Mouse (Mus musculus) limb, embryonic 11.5 days (tissue): ENCODE measurements at regions not wholly inside any gene's neighbourhood (a gene's known extent, or its start where the extent isn't known, plus 50 kb on each side); places are given as distances from the start of the nearest gene placed in this dataset.

Experiments
- ATAC-seq: fragments of 200-750 bp; cut with Nextera tagmentation; 2 replicates; pipeline ENCODE4 v1.8.0; 2017; ENCODE audit warnings: low read depth; ENCODE audit not compliant: insufficient number of reproducible peaks, low FRiP score, low TSS enrichment
- DNase-seq: peaks from one replicate; pipeline ENCODE4 v3.0.0-alpha.2; 2015; ENCODE audit warnings: low spot score
- H3K27ac ChIP-seq: fragments of 300-500 bp; sonication (generic); replicated peaks from 2 replicates; pipeline ENCODE4 v1.5.1; 2014; ENCODE audit warnings: low read depth, mild to moderate bottlenecking, low read length
- H3K27me3 ChIP-seq: fragments of 300-500 bp; sonication (generic); 2 replicates; pipeline ENCODE4 v1.6.1; 2014; ENCODE audit warnings: mild to moderate bottlenecking, low read length, mixed read lengths; ENCODE audit not compliant: control insufficient read depth, insufficient read depth
- H3K36me3 ChIP-seq: fragments of 300-500 bp; sonication (generic); 2 replicates; pipeline ENCODE4 v1.6.1; 2014; ENCODE audit warnings: mild to moderate bottlenecking, low read length, moderate library complexity, mixed read lengths; ENCODE audit not compliant: control insufficient read depth, insufficient read depth
- H3K4me1 ChIP-seq: fragments of 300-500 bp; sonication (generic); 2 replicates; pipeline ENCODE4 v1.6.1; 2014; ENCODE audit warnings: low read length, mixed read lengths; ENCODE audit not compliant: control insufficient read depth, insufficient read depth
- H3K4me2 ChIP-seq: fragments of 300-500 bp; sonication (generic); 2 replicates; pipeline ENCODE4 v1.6.1; 2014; ENCODE audit warnings: low read depth, mild to moderate bottlenecking, moderate library complexity; ENCODE audit not compliant: severe bottlenecking
- H3K4me3 ChIP-seq: fragments of 300-500 bp; sonication (generic); 2 replicates; pipeline ENCODE4 v1.5.1; 2014; ENCODE audit warnings: low read depth, low read length
- H3K9ac ChIP-seq: fragments of 300-500 bp; sonication (generic); 2 replicates; pipeline ENCODE4 v1.6.1; 2014; ENCODE audit warnings: mild to moderate bottlenecking, low read length
- H3K9me3 ChIP-seq: fragments of 300-500 bp; sonication (generic); 2 replicates; pipeline ENCODE4 v1.6.1; 2016; ENCODE audit warnings: low read length; ENCODE audit not compliant: control insufficient read depth
- WGBS: fragments of 180-500 bp; shearing (Covaris S2); extraction: QIAGEN DNeasy Blood & Tissue Kit; methylation state at CpG from one replicate; pipeline ENCODE4 v1.1.7; 2014; 5-methylcytosine and 5-hydroxymethylcytosine counted together

GRCm38 (mm10) chr4:64563996-64564395, 517.2 kb upstream of the Tnc start:
- ATAC-seq, result no peak
- no peak overlapping the region for H3K27ac ChIP-seq
- DNase-seq, result no peak
- 85% methylated on average over 3 of the region's 3 CpGs for whole genome bisulfite sequencing
- no peaks in the 10 kb centered on the region for H3K4me1 ChIP-seq
- H3K4me2 ChIP-seq, result no peak overlapping the region
- no peak overlapping the region for H3K4me3 ChIP-seq
- no peak overlapping the region for H3K9ac ChIP-seq
- no peaks in the 10 kb centered on the region for H3K36me3 ChIP-seq
- H3K27me3 ChIP-seq, result no peaks in the 10 kb centered on the region
- no peaks in the 10 kb centered on the region for H3K9me3 ChIP-seq

GRCm38 (mm10) chr4:64570666-64571065, 523.9 kb upstream of the Tnc start:
- Histone ChIP-seq H3K4me3 (no peak overlapping the region), H3K9ac (no peak overlapping the region), H3K27me3 (no peaks in the 10 kb centered on the region), H3K4me2 (no peak overlapping the region), H3K27ac (no peak overlapping the region), H3K4me1 (no peaks in the 10 kb centered on the region), H3K36me3 (no peaks in the 10 kb centered on the region), H3K9me3 (no peaks in the 10 kb centered on the region)
- DNase-seq (no peak), ATAC-seq (no peak)
- 50% methylated on average over 1 of the region's 1 CpGs for WGBS

- WGBS, result 41% methylated on average over 1 of the region's 1 CpGs
- DNase-seq (no peak), ATAC-seq (no peak)
- Histone ChIP-seq H3K9me3 (no peaks in the 10 kb centered on the region), H3K4me2 (no peak overlapping the region), H3K9ac (no peak overlapping the region), H3K4me1 (no peaks in the 10 kb centered on the region), H3K27me3 (no peaks in the 10 kb centered on the region), H3K36me3 (no peaks in the 10 kb centered on the region), H3K27ac (no peak overlapping the region), H3K4me3 (no peak overlapping the region)
Observed at GRCm38 (mm10) chr4:64575901-64576300, 529.1 kb upstream of the Tnc start.

GRCm38 (mm10) chr4:64595014-64595599, 528.9 kb upstream of the Pappa start:
- H3K9ac ChIP-seq, result no peak overlapping the region
- no peak overlapping the region for H3K27ac ChIP-seq
- DNase-seq, result no peak
- no peaks in the 10 kb centered on the region for H3K36me3 ChIP-seq
- no peaks in the 10 kb centered on the region for H3K4me1 ChIP-seq
- no peaks in the 10 kb centered on the region for H3K9me3 ChIP-seq
- H3K27me3 ChIP-seq, result no peaks in the 10 kb centered on the region
- no peak overlapping the region for H3K4me3 ChIP-seq
- ATAC-seq, result no peak
- no peak overlapping the region for H3K4me2 ChIP-seq
- whole genome bisulfite sequencing, result 72% methylated on average over 8 of the region's 8 CpGs

GRCm38 (mm10) chr4:64598465-64598864, 525.5 kb upstream of the Pappa start:
- Histone ChIP-seq H3K4me3 (no peak overlapping the region), H3K9me3 (no peaks in the 10 kb centered on the region), H3K36me3 (no peaks in the 10 kb centered on the region), H3K27ac (no peak overlapping the region), H3K27me3 (no peaks in the 10 kb centered on the region), H3K4me2 (no peak overlapping the region), H3K4me1 (no peaks in the 10 kb centered on the region), H3K9ac (no peak overlapping the region)
- no peak for DNase-seq
- no peak for ATAC-seq

GRCm38 (mm10) chr4:64599222-64599621, 524.8 kb upstream of the Pappa start:
- Histone ChIP-seq H3K27me3 (no peaks in the 10 kb centered on the region), H3K9ac (no peak overlapping the region), H3K36me3 (no peaks in the 10 kb centered on the region), H3K4me2 (no peak overlapping the region), H3K9me3 (no peaks in the 10 kb centered on the region), H3K4me3 (no peak overlapping the region), H3K27ac (no peak overlapping the region), H3K4me1 (no peaks in the 10 kb centered on the region)
- ATAC-seq (no peak), DNase-seq (no peak)
- 92% methylated on average over 4 of the region's 4 CpGs for WGBS

- Histone ChIP-seq H3K4me1 (no peaks in the 10 kb centered on the region), H3K9me3 (no peaks in the 10 kb centered on the region), H3K4me2 (no peak overlapping the region), H3K27me3 (no peaks in the 10 kb centered on the region), H3K4me3 (no peak overlapping the region), H3K36me3 (no peaks in the 10 kb centered on the region), H3K9ac (no peak overlapping the region), H3K27ac (no peak overlapping the region)
- ATAC-seq (no peak), DNase-seq (no peak)
Observed at GRCm38 (mm10) chr4:64622771-64623170, 501.2 kb upstream of the Pappa start.

- 50% methylated on average over 1 of the region's 1 CpGs for WGBS
- no peak for ATAC-seq
- H3K4me2 ChIP-seq, result no peak overlapping the region
- no peak overlapping the region for H3K4me3 ChIP-seq
- H3K36me3 ChIP-seq, result no peaks in the 10 kb centered on the region
- H3K27ac ChIP-seq, result no peak overlapping the region
- DNase-seq, result no peak
- no peak overlapping the region for H3K9ac ChIP-seq
- H3K4me1 ChIP-seq, result no peaks in the 10 kb centered on the region
- H3K9me3 ChIP-seq, result no peaks in the 10 kb centered on the region
- H3K27me3 ChIP-seq, result no peaks in the 10 kb centered on the region
Observed at GRCm38 (mm10) chr4:64632189-64632588, 491.8 kb upstream of the Pappa start.

- no peak overlapping the region for H3K4me3 ChIP-seq
- H3K27ac ChIP-seq, result no peak overlapping the region
Observed at GRCm38 (mm10) chr4:64635256-64635962, 488.6 kb upstream of the Pappa start.

More at GRCm38 (mm10) chr4:64635256-64635962, 488.6 kb upstream of the Pappa start:
- H3K9ac ChIP-seq, result no peak overlapping the region
- WGBS, result 83% methylated on average over 2 of the region's 2 CpGs
- no peaks in the 10 kb centered on the region for H3K27me3 ChIP-seq
- ATAC-seq (no peak), DNase-seq (no peak)
- H3K9me3 ChIP-seq, result no peaks in the 10 kb centered on the region
- H3K4me2 ChIP-seq, result no peak overlapping the region
- no peaks in the 10 kb centered on the region for H3K36me3 ChIP-seq
- H3K4me1 ChIP-seq, result no peaks in the 10 kb centered on the region
